In genomic region chr10:80962051-80962472, GRCm38 (mm10) we compare ENCODE assay signal across 9 mouse cellular contexts. TPM values are rescaled to one million over a fixed set of nuclear protein-coding genes. Genes with fewer than 3 reads are reported as not detected.
DNase-seq lines count a peak whose midpoint lies in the region; ATAC-seq lines count a peak whose summit lies in the region.
"Had no signal": no experiment of that assay in that cellular context is flagged by ENCODE, and none has a peak within 500 bp of the region (broad histone marks: within the 10 kb centered on the region; RNA-seq: fewer than 3 reads in every experiment).

No protein-coding gene starts in this region.

- peak; percentile 97 for DNase-seq in heart, adult 11 months
- DNase-seq in heart, postnatal 25 days (ENCODE audit: low spot score) = no peak
- peak; percentile 74 for DNase-seq in NIH3T3 (ENCODE audit: low read depth)
- no peak for DNase-seq in cerebellum, postnatal 25 days
- DNase-seq in layer of hippocampus, postnatal 10 days (ENCODE audit: low spot score in 2 of 2) = no peak

- H3K4me3 ChIP-seq in heart, embryonic 16.5 days (ENCODE audit: low read length) = no peak overlapping the region
- no peak overlapping the region for H3K4me3 ChIP-seq in lung, embryonic 15.5 days

- H3K27me3 ChIP-seq in heart, embryonic 16.5 days (ENCODE audit: control insufficient read depth, insufficient read depth, low read length) = no peaks in the 10 kb centered on the region
- no peaks in the 10 kb centered on the region for H3K27me3 ChIP-seq in lung, embryonic 15.5 days
- H3K27me3 ChIP-seq: CH12.LX had no signal

- peak overlapping the region; percentile 61 for H3K9ac ChIP-seq in heart, embryonic 16.5 days (ENCODE audit: low read length)
- no peak overlapping the region for H3K9ac ChIP-seq in lung, embryonic 15.5 days

- no peak overlapping the region for H3K4me2 ChIP-seq in heart, embryonic 16.5 days (ENCODE audit: low read depth, low read length)
- H3K4me2 ChIP-seq in lung, embryonic 15.5 days = peak overlapping the region; percentile 25; the same call in 1 of the 2 replicates

- intact Hi-C loops in heart, postnatal 25 days (cut with DNase I) = no loop called here

- H3K27ac ChIP-seq in heart, embryonic 16.5 days (ENCODE audit: low read length) = peak overlapping the region; percentile 91
- peak overlapping the region; percentile 96 for H3K27ac ChIP-seq in lung, embryonic 15.5 days

- WGBS in heart, embryonic 16.5 days = 47% methylated on average over 10 of the region's 10 CpGs
- WGBS in lung, embryonic 15.5 days = 7% methylated on average over 10 of the region's 10 CpGs

- no peaks in the 10 kb centered on the region for H3K36me3 ChIP-seq in heart, embryonic 16.5 days (ENCODE audit: control insufficient read depth, insufficient read depth)
- H3K36me3 ChIP-seq in lung, embryonic 15.5 days = no peaks in the 10 kb centered on the region

- ATAC-seq in heart, embryonic 16.5 days (replicated peaks; ENCODE audit: extremely low read depth, insufficient read depth, low FRiP score) = no peak
- ATAC-seq in lung, embryonic 15.5 days (ENCODE audit: borderline replicate concordance, extremely low read depth, low FRiP score, low TSS enrichment) = peak; percentile 20; the same call in 1 of the 2 replicates
- no peak for ATAC-seq in megakaryocyte-erythroid progenitor cell, adult 5-6 weeks (replicated peaks; ENCODE audit: low FRiP score, low TSS enrichment, poor library complexity, severe bottlenecking)

- no peaks in the 10 kb centered on the region for H3K9me3 ChIP-seq in heart, embryonic 16.5 days (replicated peaks; ENCODE audit: control insufficient read depth, low read length)
- H3K9me3 ChIP-seq in lung, embryonic 15.5 days = no peaks in the 10 kb centered on the region

- H3K4me1 ChIP-seq in heart, embryonic 16.5 days (ENCODE audit: control insufficient read depth, insufficient read depth, low read length) = peaks cover 45% of the 10 kb centered on the region
- peaks cover 63% of the 10 kb centered on the region for H3K4me1 ChIP-seq in lung, embryonic 15.5 days

RNA-seq across cellular contexts. Expression of gene Gadd45b, which starts 32.2 kb away (rescaled TPM):
- 10 to 100 TPM in 1 of 2 experiments, 1 to 10 TPM in 1; 8.2 to 14.1 TPM for total RNA-seq in heart, postnatal 25 days (2021)
- polyA plus RNA-seq in heart, embryonic 16.5 days (2015; fragmentation: Nextera tagmentation; extraction: Ambion mirVana) = 33.6 and 34.3 TPM in 2 replicates
- polyA plus RNA-seq in lung, embryonic 15.5 days (2015; fragmentation: Nextera tagmentation; extraction: Ambion mirVana) = 42.7 and 42.9 TPM in 2 replicates
- not detected in 2 replicates for total RNA-seq in megakaryocyte-erythroid progenitor cell, adult 5-6 weeks (2014; fragmentation: Nextera tagmentation)
- 7.5 and 8.7 TPM in 2 replicates for total RNA-seq in megakaryocyte-erythroid progenitor cell, adult 5-6 weeks (2017)
- total RNA-seq in layer of hippocampus, postnatal 10 days (2021) = 10 to 100 TPM; 12.1 to 14.4 TPM

RNA-seq across cellular contexts. Expression of gene Lmnb2, which starts 44.0 kb away (rescaled TPM):
- 1 to 10 TPM; 4.6 to 5.6 TPM for total RNA-seq in heart, postnatal 25 days (2021)
- 27.5 and 30.0 TPM in 2 replicates for polyA plus RNA-seq in heart, embryonic 16.5 days (2015; fragmentation: Nextera tagmentation; extraction: Ambion mirVana)
- 55.8 and 60.4 TPM in 2 replicates for polyA plus RNA-seq in lung, embryonic 15.5 days (2015; fragmentation: Nextera tagmentation; extraction: Ambion mirVana)
- total RNA-seq in megakaryocyte-erythroid progenitor cell, adult 5-6 weeks (2014; fragmentation: Nextera tagmentation) = 14.9 and 24.4 TPM in 2 replicates
- total RNA-seq in megakaryocyte-erythroid progenitor cell, adult 5-6 weeks (2017) = 24.0 and 29.0 TPM in 2 replicates
- 10 to 100 TPM; 23.1 to 26.2 TPM for total RNA-seq in layer of hippocampus, postnatal 10 days (2021)

RNA-seq across cellular contexts. Expression of gene Gng7, which starts 52.7 kb away (rescaled TPM):
- under 1 TPM; 0.13 to 0.34 TPM for total RNA-seq in heart, postnatal 25 days (2021)
- 1.4 TPM in 2 replicates for polyA plus RNA-seq in heart, embryonic 16.5 days (2015; fragmentation: Nextera tagmentation; extraction: Ambion mirVana)
- polyA plus RNA-seq in lung, embryonic 15.5 days (2015; fragmentation: Nextera tagmentation; extraction: Ambion mirVana) = 5.3 and 6.6 TPM in 2 replicates
- 1.5 and 3.6 TPM in 2 replicates for total RNA-seq in megakaryocyte-erythroid progenitor cell, adult 5-6 weeks (2014; fragmentation: Nextera tagmentation)
- total RNA-seq in megakaryocyte-erythroid progenitor cell, adult 5-6 weeks (2017) = 0.14 and 0.46 TPM in 2 replicates
- 100 to 1,000 TPM; 145 to 156 TPM for total RNA-seq in layer of hippocampus, postnatal 10 days (2021)

Comparison
In these comparisons a context has a peak if more than half of its experiments do, and no peak if none do; other contexts are left out.
1. DNase-seq: peak in heart, adult 11 months (single experiment) and NIH3T3 (single experiment); none in heart, postnatal 25 days (single experiment), cerebellum, postnatal 25 days (0 of 2) and layer of hippocampus, postnatal 10 days (0 of 2).
2. RNA of gene Gng7, which starts 52.7 kb away (total RNA-seq): 145 to 156 TPM in layer of hippocampus, postnatal 10 days; 0.14 to 3.6 TPM in megakaryocyte-erythroid progenitor cell, adult 5-6 weeks and 0.13 to 0.34 TPM in heart, postnatal 25 days; every median in the first group is over 10 times any median in the second.